Mouse (Mus musculus): ENCODE data around the gene Oaz2. TPM values are rescaled to one million over a fixed set of nuclear protein-coding genes. Genes with fewer than 3 reads are reported as not detected.

Oaz2 gene
- total and polyA plus RNA-seq, 3 experiments, result 16.2 to 85.7 (median 39.3) TPM

DNA sequence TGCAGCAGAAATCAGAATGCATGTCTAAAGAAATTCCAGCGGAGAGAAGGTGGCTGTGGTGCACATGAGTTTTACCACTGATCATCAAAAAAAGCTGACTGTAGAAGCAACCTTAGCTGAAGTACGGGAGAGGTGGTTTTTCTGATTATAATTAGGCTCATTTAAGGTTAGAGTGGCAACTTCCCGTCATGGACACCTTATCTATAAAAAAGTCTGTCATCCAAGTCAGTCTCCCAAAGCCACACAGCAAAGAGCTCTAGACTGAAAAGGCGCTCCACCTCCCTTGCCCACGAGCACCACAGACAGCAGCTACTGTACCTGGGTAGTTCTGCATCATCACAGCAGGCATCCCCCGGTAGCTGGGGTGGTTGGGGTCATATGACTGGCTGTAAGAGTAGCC, 32.7 kb downstream of the Oaz2 start:
- Histone ChIP-seq H3K4me3 (ENCODE audit: low read depth, low read length) (no peak overlapping the region), H3K36me3 (replicated peaks) (peaks cover 93% of the 10 kb centered on the region)
- TF ChIP-seq CTCF (IDR thresholded peaks at IDR 0.05; ENCODE audit: low read depth, low read length) (no peak), TAL1 (conservative IDR thresholded peaks at IDR 0.05; ENCODE audit: low read depth, low read length) (0 out of 2 replicates have a peak, but pooled peaks have one; percentile 30), GATA2 (IDR thresholded peaks at IDR 0.05; ENCODE audit: borderline replicate concordance, low read depth, low read length) (no peak), GATA1 (IDR thresholded peaks at IDR 0.05; ENCODE audit: borderline replicate concordance, low read length) (no peak), POLR2AphosphoS5 (IDR thresholded peaks at IDR 0.05; ENCODE audit: insufficient replicate concordance, low read depth, low read length) (no peak)

DNA sequence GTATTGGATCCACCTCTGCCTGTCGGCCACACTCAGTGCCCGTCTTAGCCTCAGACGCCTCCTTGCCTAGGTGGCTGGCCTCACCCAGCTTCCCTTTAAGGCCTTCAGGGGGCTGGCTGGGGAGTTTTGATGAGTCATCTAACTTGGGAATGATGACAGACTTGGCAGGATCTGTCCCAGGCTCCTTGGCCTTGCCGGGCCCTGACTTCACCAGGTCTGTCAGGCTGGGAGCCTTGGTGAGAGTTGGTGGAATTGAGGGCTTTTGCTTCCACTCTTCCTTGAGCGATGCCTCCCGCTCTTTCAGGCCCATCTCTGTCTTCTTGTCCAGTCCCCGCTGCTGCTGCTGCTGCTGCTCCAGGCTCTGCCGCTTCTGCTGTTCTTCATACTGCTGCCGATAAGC, 34.5 kb downstream of the Oaz2 start:
- peaks cover 93% of the 10 kb centered on the region for H3K36me3 ChIP-seq (replicated peaks)
- DNase-seq (ENCODE audit: low spot score) (no peak), ATAC-seq (ENCODE audit: extremely low read depth, insufficient number of reproducible peaks, low FRiP score, poor library complexity, severe bottlenecking) (no peak)
- no peaks in the 10 kb centered on the region for H3K9me3 ChIP-seq (replicated peaks)
- peaks cover 20% of the 10 kb centered on the region for H3K4me1 ChIP-seq (ENCODE audit: insufficient read depth, low read depth, low read length)
- TF ChIP-seq POLR2AphosphoS5 (IDR thresholded peaks at IDR 0.05; ENCODE audit: insufficient replicate concordance, low read depth, low read length) (no peak), TAL1 (conservative IDR thresholded peaks at IDR 0.05; ENCODE audit: low read depth, low read length) (no peak), CTCF (IDR thresholded peaks at IDR 0.05; ENCODE audit: low read depth, low read length) (no peak), GATA1 (IDR thresholded peaks at IDR 0.05; ENCODE audit: borderline replicate concordance, low read length) (no peak), GATA2 (IDR thresholded peaks at IDR 0.05; ENCODE audit: borderline replicate concordance, low read depth, low read length) (no peak)
- no peak overlapping the region for H3K4me3 ChIP-seq (ENCODE audit: low read depth, low read length)
- no peaks in the 10 kb centered on the region; the same call in 1 of the 2 replicates for H3K27me3 ChIP-seq (ENCODE audit: insufficient read depth, low read length)

More for the DNA sequence above, 32.7 kb downstream of the Oaz2 start:
- no peaks in the 10 kb centered on the region for H3K9me3 ChIP-seq (replicated peaks)
- DNase-seq (ENCODE audit: low spot score), result no peak
- no peaks in the 10 kb centered on the region; the same call in 1 of the 2 replicates for H3K27me3 ChIP-seq (ENCODE audit: insufficient read depth, low read length)
- H3K4me1 ChIP-seq (ENCODE audit: insufficient read depth, low read depth, low read length), result peaks cover 20% of the 10 kb centered on the region
- ATAC-seq (ENCODE audit: extremely low read depth, insufficient number of reproducible peaks, low FRiP score, poor library complexity, severe bottlenecking), result no peak

DNA sequence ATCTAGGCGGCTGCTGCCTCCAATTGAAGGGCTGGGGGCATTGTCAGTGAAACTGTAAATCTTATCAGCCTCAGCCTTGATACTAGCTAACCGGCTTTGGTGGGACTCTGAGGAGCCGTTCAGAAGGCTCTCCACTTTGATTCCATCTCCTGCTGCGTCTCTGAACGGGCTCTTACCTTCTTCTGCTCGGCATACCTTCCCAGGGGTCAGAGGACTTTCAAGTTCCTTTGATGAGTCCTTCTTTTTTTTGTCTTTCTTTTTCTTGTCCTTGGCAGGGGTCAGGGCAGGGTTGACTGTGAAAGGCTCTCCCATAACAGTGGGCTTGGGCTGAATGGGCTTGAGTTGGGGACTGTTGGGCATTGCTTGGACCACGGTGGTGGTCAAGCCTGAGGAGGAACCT, 35.4 kb downstream of the Oaz2 start:
- Histone ChIP-seq H3K4me3 (ENCODE audit: low read depth, low read length) (no peak overlapping the region), H3K27me3 (ENCODE audit: insufficient read depth, low read length) (no peaks in the 10 kb centered on the region; the same call in 1 of the 2 replicates), H3K4me1 (ENCODE audit: insufficient read depth, low read depth, low read length) (peaks cover 20% of the 10 kb centered on the region), H3K9me3 (replicated peaks) (no peaks in the 10 kb centered on the region), H3K36me3 (replicated peaks) (peaks cover 86% of the 10 kb centered on the region)
- DNase-seq (ENCODE audit: low spot score) (no peak), ATAC-seq (ENCODE audit: extremely low read depth, insufficient number of reproducible peaks, low FRiP score, poor library complexity, severe bottlenecking) (no peak)
- TF ChIP-seq CTCF (IDR thresholded peaks at IDR 0.05; ENCODE audit: low read depth, low read length), result no peak
- no peak for TF ChIP-seq POLR2AphosphoS5 (IDR thresholded peaks at IDR 0.05; ENCODE audit: insufficient replicate concordance, low read depth, low read length)
- TF ChIP-seq GATA1 (IDR thresholded peaks at IDR 0.05; ENCODE audit: borderline replicate concordance, low read length), result no peak
- TF ChIP-seq GATA2 (IDR thresholded peaks at IDR 0.05; ENCODE audit: borderline replicate concordance, low read depth, low read length), result no peak
- no peak for TF ChIP-seq TAL1 (conservative IDR thresholded peaks at IDR 0.05; ENCODE audit: low read depth, low read length)

DNA sequence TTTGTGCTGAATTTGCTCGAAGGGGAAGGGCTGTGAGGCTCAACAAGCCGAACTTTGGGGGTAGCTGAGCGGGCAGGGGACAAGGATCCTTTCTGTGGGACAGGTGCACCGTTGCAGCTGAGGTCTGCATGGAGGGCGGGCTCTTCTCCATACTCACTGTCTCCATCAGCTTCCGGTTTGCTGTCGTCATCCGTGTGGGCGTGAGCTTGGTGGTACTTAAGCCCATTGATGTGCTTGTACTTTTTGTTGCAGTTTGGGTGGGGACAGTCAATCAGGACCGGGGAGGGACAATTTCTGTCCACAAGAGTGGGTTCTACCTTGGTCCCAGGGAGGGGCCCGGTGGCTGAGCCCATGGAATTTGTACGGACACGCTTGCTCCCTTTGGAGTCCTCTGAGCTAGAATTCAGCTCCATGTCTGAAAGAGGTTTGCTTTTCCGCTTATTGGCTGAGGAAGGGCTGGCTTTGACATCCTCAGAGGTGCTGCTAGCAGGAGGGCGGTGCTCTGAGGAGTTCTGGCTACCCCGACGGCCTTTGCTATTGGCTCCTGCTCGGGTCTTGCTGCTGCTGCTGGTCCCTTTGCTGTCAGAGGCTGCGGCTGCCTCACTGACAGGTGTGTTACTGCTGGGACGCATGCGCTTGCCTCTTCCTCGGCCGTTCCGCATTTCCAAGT, 36.3 kb downstream of the Oaz2 start:
- Histone ChIP-seq H3K36me3 (replicated peaks) (peaks cover 82% of the 10 kb centered on the region), H3K9me3 (replicated peaks) (no peaks in the 10 kb centered on the region), H3K4me1 (ENCODE audit: insufficient read depth, low read depth, low read length) (peaks cover 20% of the 10 kb centered on the region), H3K4me3 (ENCODE audit: low read depth, low read length) (no peak overlapping the region), H3K27me3 (ENCODE audit: insufficient read depth, low read length) (no peaks in the 10 kb centered on the region; the same call in 1 of the 2 replicates)
- ATAC-seq (ENCODE audit: extremely low read depth, insufficient number of reproducible peaks, low FRiP score, poor library complexity, severe bottlenecking) (no peak), DNase-seq (ENCODE audit: low spot score) (no peak)
- no peak for TF ChIP-seq POLR2AphosphoS5 (IDR thresholded peaks at IDR 0.05; ENCODE audit: insufficient replicate concordance, low read depth, low read length)
- no peak for TF ChIP-seq TAL1 (conservative IDR thresholded peaks at IDR 0.05; ENCODE audit: low read depth, low read length)
- TF ChIP-seq CTCF (IDR thresholded peaks at IDR 0.05; ENCODE audit: low read depth, low read length), result no peak
- no peak for TF ChIP-seq GATA2 (IDR thresholded peaks at IDR 0.05; ENCODE audit: borderline replicate concordance, low read depth, low read length)
- TF ChIP-seq GATA1 (IDR thresholded peaks at IDR 0.05; ENCODE audit: borderline replicate concordance, low read length), result no peak

- no peak for TF ChIP-seq GATA2 (IDR thresholded peaks at IDR 0.05; ENCODE audit: borderline replicate concordance, low read depth, low read length)
- TF ChIP-seq TAL1 (conservative IDR thresholded peaks at IDR 0.05; ENCODE audit: low read depth, low read length), result no peak
- TF ChIP-seq CTCF (IDR thresholded peaks at IDR 0.05; ENCODE audit: low read depth, low read length), result no peak
- TF ChIP-seq POLR2AphosphoS5 (IDR thresholded peaks at IDR 0.05; ENCODE audit: insufficient replicate concordance, low read depth, low read length), result no peak
- no peak for TF ChIP-seq GATA1 (IDR thresholded peaks at IDR 0.05; ENCODE audit: borderline replicate concordance, low read length)
- no peaks in the 10 kb centered on the region for H3K27me3 ChIP-seq (ENCODE audit: insufficient read depth, low read length)
- H3K36me3 ChIP-seq (replicated peaks), result peaks cover 52% of the 10 kb centered on the region
- no peak for ATAC-seq (ENCODE audit: extremely low read depth, insufficient number of reproducible peaks, low FRiP score, poor library complexity, severe bottlenecking)
- no peak overlapping the region for H3K4me3 ChIP-seq (ENCODE audit: low read depth, low read length)
- no peaks in the 10 kb centered on the region for H3K9me3 ChIP-seq (replicated peaks)
- DNase-seq (ENCODE audit: low spot score), result no peak
- no peaks in the 10 kb centered on the region for H3K4me1 ChIP-seq (ENCODE audit: insufficient read depth, low read depth, low read length)
Measured at GRCm38 (mm10) chr9:65718195-65718594, 50.4 kb downstream of the Oaz2 start.

GRCm38 (mm10) chr9:65721161-65721566, 53.4 kb downstream of the Oaz2 start:
- peaks cover 3% of the 10 kb centered on the region; the same call in 1 of the 2 replicates for H3K4me1 ChIP-seq (ENCODE audit: insufficient read depth, low read depth, low read length)
- no peak for ATAC-seq (ENCODE audit: extremely low read depth, insufficient number of reproducible peaks, low FRiP score, poor library complexity, severe bottlenecking)
- no peaks in the 10 kb centered on the region for H3K27me3 ChIP-seq (ENCODE audit: insufficient read depth, low read length)
- TF ChIP-seq POLR2AphosphoS5 (IDR thresholded peaks at IDR 0.05; ENCODE audit: insufficient replicate concordance, low read depth, low read length) (no peak), GATA2 (IDR thresholded peaks at IDR 0.05; ENCODE audit: borderline replicate concordance, low read depth, low read length) (no peak)
- H3K9me3 ChIP-seq (replicated peaks), result no peaks in the 10 kb centered on the region
- no peak for DNase-seq (ENCODE audit: low spot score)
- H3K4me3 ChIP-seq (ENCODE audit: low read depth, low read length), result no peak overlapping the region
- peaks cover 58% of the 10 kb centered on the region for H3K36me3 ChIP-seq (replicated peaks)

Measured in G1E (cell line).